Mouse (Mus musculus): ENCODE data around the gene Gm20518. TPM values are rescaled to one million over a fixed set of nuclear protein-coding genes. Genes with fewer than 3 reads are reported as not detected.
A peak's percentile ranks its signal among the peaks of the same experiment; 100 is the strongest.

Gm20518 gene
- under 1 TPM; 0.28 to 0.38 TPM for polyA plus RNA-seq (2017; shearing (Covaris generic))

DNA sequence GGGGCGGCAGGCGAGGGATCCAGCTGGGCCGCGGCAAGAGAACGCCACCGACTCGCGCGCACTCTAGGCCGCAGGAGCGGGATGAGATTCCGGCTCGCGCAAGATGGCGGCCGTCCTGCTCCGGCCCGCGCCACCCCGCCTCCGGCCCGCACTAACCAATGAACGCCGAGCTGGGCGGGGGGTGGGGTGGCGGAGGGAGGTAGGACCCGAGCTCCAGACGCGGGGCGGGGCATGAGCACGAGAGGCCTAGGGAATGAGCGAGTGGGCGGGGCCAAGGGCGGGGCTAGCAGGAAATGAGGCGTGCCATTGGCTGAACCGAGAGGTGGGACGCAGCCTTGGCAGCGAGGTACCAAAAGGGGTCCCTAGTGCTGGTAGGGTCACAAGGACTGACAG is at the start of gene Gm20518:
Gene Gm20518 (minus strand): TSS at position 105 of the 393 bp plus-strand sequence.
- ATAC-seq = peak; percentile 94

DNA sequence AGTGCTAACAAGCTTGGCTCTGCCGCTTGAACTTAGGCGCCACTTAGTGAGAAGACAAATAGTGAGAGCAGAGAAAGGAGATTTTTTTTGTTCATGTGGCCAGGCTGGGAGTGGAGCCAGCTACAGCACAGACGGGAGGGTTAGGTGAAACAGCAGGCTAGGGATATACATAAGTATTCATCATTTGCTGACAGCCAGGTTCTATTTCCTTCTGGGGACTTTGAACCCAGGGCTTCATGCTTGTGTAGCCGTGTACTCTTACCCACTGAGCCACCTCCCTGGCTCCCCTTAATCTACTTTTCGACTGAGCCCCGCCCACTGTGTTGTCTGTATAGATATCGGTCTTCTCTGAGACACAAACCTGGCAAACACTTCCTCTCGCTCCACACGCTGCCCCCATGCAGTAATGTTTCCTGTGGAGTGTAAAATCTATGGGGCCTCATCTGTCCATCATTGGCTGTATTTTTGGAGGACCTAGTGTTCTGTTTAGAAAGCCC is 47.8 kb upstream of the Gm20518 start:
- ATAC-seq = peak; percentile 12

- peak; percentile 95 for ATAC-seq
These were observed 47.4 kb upstream of the Gm20518 start for GRCm38 (mm10) chr16:17938821-17939220.

GRCm38 (mm10) chr16:17938187-17938586 is 46.7 kb upstream of the Gm20518 start:
- ATAC-seq = no peak

DNA sequence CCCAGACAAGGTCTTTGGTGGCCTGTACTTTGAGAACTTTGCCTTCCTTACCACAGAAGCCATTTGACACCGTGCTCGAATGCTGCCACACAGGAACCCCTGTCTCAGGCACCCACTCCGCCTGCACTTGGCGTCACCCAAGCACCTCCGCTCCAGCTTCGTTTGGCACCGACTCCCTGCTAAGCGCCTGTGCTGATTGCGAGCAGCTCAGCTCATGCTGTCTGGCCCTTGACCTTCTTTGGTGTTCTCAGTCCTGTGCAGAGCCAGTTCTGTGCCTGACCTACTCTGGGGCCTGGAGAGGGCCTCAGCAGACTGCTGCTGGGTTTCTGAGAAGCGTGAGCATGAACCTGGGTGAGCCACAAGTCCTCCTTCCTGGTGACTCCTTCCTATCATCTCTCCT is 45.3 kb upstream of the Gm20518 start:
- ATAC-seq = no peak

DNA sequence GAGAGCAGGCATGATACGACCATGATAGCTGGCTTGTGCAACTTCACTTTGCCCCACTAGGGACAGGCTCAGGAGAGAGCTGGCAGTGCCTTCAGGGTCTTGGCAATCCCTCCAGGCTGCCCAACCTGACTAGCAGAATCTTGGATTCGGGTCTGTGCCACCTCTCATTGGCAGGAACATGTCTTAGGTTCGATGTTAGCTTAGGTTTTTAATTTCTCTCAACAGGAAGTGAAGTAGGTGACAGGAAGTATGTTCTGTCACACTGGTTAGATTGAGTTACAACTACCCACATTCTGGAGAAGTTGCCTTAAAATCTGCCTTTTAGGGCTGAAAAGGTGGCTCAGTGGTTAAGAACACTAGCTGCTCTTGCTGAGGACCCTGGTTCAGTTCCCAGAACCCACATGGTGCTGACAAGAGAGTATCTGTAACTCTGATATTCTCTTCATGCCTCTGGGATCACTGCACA is 43.0 kb upstream of the Gm20518 start:
- peak; percentile 59 for ATAC-seq

- ATAC-seq = no peak
These were observed 42.3 kb upstream of the Gm20518 start for GRCm38 (mm10) chr16:17933594-17934444.

DNA sequence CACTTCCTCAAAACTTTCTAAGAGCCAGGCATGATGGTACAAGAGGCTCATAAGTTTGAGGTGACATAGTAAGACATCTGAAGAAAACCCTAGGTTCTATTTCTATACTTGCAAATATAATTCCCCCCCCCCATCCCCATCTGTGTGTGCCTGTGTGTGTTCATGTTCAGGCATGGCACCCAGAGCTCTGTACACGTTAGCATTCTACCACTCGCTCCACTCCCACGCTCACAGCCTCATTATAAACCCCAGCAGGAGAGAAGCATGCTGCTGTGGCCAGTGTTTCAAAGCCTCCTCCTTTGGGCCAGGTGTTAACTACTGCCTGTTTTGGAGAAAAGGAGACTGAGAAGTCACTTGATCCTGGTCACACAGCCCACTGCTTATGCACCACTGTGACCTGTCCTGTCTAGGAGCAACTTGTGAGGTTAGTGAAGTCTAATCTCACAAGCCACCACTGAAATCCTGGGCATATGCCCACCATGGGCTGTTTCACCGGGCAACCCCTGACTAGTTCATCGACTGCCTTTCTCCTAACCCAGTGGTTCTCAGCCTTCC is 40.5 kb upstream of the Gm20518 start:
- ATAC-seq = no peak

- ATAC-seq = no peak
These were observed 38.2 kb upstream of the Gm20518 start for GRCm38 (mm10) chr16:17929631-17930030.

- ATAC-seq = no peak
These were observed 37.7 kb upstream of the Gm20518 start for GRCm38 (mm10) chr16:17929211-17929610.

DNA sequence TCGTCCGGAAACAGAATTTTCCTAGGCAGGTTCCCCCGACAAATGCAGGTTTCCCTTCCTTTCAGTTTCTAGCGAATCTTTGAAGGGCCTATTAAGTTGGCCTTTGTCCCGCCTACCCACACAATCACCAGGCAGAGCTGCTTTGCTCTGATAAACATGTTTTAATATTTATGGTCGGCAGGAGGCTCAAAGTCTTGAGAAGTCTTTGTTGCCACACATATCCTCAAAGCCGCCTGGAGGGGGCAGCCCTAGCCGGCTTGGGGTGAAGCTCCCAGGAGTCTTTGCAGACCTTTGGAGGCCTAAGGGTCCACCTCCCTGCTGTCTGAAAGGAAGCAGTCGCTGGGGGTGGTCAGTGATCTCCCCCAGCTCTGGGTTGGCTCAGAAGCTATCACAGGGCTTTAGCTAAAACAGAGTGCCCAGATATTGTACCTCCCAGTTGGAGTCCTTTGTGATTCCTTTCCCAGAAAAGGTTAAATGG is 37.2 kb upstream of the Gm20518 start:
- ATAC-seq = peak; percentile 94

DNA sequence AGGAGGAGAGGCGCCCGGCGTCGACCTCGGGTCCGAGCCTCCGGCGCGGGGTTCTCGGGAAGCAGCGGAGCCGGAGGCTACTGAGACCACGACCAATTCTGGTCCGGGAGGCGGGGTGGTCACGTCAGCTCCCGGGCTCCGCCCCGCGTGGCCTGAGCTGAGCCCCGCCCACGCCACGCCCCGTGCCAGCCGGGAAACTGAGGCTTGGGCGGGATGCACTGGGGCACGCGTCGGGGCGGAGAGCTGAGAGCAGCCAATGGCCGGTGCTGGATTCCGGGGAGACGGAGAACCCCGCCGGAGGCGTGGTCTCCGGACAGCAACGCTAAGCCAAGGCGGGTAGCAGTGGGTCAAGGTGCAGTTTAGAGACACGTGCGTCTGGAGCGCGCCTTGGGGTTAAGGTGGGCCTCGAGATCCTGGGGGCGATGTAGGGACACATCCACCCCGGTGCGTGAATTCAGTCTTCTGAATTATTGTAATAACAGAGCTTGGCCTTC is 36.7 kb upstream of the Gm20518 start, which contains the start of gene Slc25a1:
Gene Slc25a1 (minus strand): TSS at position 133 of the 494 bp plus-strand sequence.
- ATAC-seq = peak; percentile 21

DNA sequence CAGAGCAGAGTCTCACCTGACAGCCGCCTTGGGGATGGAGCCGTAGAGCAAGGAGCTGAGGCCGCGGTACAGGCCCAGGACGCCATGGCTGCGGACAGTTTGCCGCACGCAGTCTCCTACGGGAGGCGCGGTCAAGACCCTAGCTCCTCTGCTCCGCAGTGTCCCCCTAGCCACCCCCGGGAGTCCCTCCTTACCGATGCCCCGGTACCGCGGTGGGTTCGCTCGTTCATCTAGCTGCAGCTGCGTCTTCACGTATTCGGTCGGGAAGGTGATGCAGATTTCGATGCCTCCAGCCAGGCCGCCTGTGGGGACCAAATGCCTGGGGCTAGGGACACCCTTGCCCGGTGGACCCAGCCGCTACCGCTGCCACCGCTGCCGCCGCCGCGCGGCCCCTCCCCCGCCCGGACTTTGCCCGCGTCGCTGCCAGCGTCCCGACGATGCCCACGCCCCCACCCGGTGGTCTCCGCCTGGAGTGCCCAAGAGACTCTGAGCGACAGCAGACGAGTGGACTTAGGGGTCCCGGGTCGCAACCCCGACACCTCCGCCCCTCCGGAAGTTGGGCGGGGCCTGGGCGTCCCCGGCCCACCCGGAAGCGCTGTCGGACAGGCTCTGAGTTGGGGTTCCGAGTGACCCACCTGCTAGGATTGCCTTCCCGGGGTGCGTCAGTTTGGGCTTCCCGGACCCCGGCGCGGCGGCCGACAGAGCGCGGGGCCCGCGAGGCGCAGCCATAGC is 36.0 kb upstream of the Gm20518 start:
- ATAC-seq = peak; percentile 21

- ATAC-seq = peak; percentile 1
These were observed 30.7 kb upstream of the Gm20518 start for GRCm38 (mm10) chr16:17922163-17922538.

GRCm38 (mm10) chr16:17921325-17922162 is 30.1 kb upstream of the Gm20518 start:
- peak; percentile 98 for ATAC-seq

DNA sequence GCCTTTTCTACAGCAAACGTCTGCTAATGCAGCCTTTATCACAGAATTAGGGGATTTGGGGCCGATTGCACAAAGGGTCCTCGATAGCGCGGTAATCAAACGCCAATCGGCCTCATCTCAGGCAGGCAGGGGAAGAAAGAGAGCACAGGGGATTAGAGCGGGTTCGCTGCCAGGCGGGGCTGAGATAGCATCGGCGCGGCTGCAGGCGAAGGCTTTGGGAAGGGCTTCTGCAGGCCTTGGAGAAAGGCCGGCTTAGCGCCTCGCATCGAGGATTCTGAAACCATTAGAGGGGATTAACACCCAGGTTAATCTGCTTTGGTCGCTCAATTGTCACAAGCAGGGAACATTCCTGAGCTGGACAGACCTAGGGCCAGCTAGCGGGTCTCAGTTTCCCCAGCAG is 29.1 kb upstream of the Gm20518 start:
- no peak for ATAC-seq

DNA sequence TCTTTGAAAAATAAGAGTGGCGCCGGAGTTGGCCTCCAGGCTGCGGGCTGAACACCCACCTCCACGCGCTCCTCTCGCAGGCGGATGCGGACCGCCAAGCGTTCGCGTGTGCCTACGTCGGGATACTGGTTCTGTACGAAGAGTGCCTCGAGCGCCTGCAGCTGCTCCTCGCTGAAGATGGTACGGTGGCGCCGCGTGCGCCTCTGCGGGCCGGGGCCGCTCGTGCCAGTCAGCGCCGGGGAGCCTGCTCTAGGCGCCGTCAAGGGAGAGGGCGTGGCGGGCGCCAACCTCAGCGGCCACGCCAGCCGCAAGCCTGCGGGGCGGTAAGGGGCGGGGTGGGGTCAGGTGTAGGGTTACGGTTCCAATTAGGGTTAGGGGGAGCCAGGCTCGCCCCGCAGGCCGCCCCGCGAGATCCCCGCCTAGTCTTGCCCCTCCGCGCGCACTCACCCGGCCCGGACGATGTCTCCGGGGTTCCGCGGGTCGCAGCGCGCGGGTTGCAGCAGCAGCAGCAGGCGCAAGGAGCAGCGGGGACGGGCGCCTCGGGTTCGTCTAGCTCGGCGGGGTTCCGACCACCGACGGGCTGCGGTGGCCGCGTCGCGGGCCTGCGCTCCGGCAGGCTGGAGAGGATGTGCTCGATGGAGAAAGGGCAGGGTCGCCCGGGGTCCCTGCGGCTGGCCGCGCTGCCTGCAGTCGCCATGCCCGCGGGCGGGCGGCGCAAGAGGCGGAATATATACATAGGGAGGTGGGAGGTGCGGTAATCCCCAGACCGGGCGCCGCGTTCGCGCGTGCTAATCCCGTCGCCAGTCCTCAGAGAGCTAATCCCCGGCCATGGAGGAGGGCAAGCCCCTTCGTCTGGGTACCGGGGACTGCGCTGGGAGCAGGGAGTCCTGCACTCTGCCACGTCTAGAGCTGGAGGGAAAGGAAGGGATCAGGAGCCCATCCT is 23.1 kb upstream of the Gm20518 start, which contains the start of gene Gsc2:
Gene Gsc2 (minus strand): TSS at position 753 of the 943 bp plus-strand sequence.
- no peak for ATAC-seq

DNA sequence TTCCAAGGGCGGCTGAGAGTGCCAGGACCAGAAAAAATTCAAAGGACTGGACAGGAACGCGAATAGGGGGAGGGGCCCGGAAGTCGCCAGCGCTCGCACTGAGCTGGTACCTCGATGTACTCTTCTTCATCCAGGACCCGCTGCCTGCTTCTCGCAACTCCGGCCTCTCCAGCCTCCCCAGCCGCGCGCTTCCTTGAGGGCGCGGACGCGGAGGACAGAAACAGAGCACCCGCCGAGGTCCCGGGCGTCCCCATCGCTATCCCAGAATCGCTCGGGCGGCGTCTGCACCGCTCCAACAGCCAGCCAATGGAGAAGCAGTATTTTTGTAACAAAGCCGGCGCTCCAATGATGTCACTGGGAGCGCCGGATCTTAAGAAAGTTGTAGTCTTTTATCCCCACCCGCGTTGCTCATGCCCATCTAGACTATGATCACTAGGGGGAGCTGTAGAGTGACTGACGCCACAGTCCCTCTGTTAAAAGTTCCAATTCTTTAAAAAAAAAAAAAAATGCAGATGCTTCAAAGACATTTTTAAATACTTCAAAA is 19.7 kb upstream of the Gm20518 start, which contains the start of gene Ess2:
Gene Ess2 (minus strand): TSS at position 297 of the 544 bp plus-strand sequence.
- ATAC-seq = peak; percentile 100

DNA sequence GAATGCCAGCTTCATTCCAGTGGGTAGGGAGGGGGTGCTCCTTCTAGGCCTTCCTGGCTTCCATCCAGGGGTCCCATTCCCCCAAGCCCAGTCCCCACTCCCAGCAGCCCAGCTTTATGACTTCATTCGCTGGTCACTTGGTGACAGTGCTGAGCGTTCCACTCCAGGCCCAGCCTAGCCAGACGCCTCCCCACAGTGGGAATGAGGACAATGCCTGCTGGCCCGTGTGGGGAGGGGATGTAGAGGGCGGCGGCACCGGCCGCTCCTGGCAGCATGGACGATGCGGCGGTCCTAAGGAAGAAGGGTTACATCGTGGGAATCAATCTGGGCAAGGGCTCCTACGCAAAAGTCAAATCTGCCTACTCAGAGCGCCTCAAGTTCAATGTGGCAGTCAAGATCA is 7.0 kb upstream of the Gm20518 start, which contains the start of the genes Dgcr2 and Tssk2:
Gene Dgcr2 (minus strand): TSS at position 101 of the 400 bp plus-strand sequence.
Gene Tssk2 (plus strand): TSS at position 176 of the 400 bp plus-strand sequence.
- no peak for ATAC-seq

DNA sequence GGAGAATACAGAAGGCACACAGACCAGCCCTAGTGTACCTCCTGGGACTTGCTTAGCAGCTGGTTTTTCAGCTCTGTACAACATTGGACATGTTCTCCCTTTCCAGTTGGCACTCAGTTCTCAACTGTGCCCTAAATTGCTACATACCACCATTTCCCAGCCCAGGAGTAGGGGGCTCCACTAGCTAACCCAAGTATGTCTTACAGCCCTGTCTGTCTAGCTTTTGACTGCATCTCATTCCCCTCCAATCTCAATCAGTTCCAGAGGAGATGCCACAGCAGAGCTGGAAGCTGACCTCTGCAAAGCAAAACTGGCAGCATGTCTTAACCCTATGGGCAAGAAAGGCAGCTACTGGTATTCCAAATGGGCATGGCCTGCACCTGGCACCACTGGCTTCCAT is 4.6 kb upstream of the Gm20518 start:
- ATAC-seq = no peak
